Mouse (Mus musculus) urinary bladder, postnatal 25 days (tissue): ENCODE data around the gene Lhfpl2.

ENCODE experiments used
- DNase-seq: peaks from one replicate; pipeline ENCODE4 v3.0.0; 2022; ENCODE audit warnings: low spot score

Lhfpl2 gene

GRCm38 (mm10) chr13:94212716-94213115, 155.1 kb downstream of the Lhfpl2 start:
- no peak for DNase-seq

- no peak for DNase-seq
These were observed 166.0 kb downstream of the Lhfpl2 start for GRCm38 (mm10) chr13:94223609-94224008.

GRCm38 (mm10) chr13:94224717-94225705, 167.4 kb downstream of the Lhfpl2 start:
- DNase-seq, result no peak

- DNase-seq, result no peak
These were observed 174.3 kb downstream of the Lhfpl2 start for GRCm38 (mm10) chr13:94231871-94232270.

GRCm38 (mm10) chr13:94239488-94239887, 181.9 kb downstream of the Lhfpl2 start:
- DNase-seq, result no peak

- DNase-seq, result no peak
These were observed 182.5 kb downstream of the Lhfpl2 start for GRCm38 (mm10) chr13:94240111-94240510.

GRCm38 (mm10) chr13:94240873-94241272, 183.3 kb downstream of the Lhfpl2 start:
- no peak for DNase-seq

- no peak for DNase-seq
These were observed 184.4 kb downstream of the Lhfpl2 start for GRCm38 (mm10) chr13:94241892-94242524.

GRCm38 (mm10) chr13:94242897-94243296, 185.3 kb downstream of the Lhfpl2 start:
- DNase-seq, result no peak
